ENCODE assay signal across 8 mouse cellular contexts in genomic region chr6:56715270-56715666, GRCm38 (mm10). TPM values are rescaled to one million over a fixed set of nuclear protein-coding genes. Genes with fewer than 3 reads are reported as not detected.
A peak's percentile ranks its signal among the peaks of the same experiment; 100 is the strongest.
DNase-seq lines count a peak whose midpoint lies in the region; ATAC-seq and TF ChIP-seq lines count a peak whose summit lies in the region.

No protein-coding gene starts in this region.

- no peak for DNase-seq in gastrocnemius, adult 2 months
- no peak for DNase-seq in gastrocnemius, postnatal 10 days
- DNase-seq in lung, postnatal 14 days, result peak; percentile 46
- DNase-seq in testis, postnatal 10 days (ENCODE audit: low spot score), result peak; percentile 63
- no peak for DNase-seq in right cerebral cortex, postnatal 36 days (ENCODE audit: low spot score in 2 of 2)

- peak; percentile 54; the same call in 1 of the 2 replicates for ATAC-seq in embryonic facial prominence, embryonic 12.5 days (ENCODE audit: insufficient number of reproducible peaks, insufficient read depth, low FRiP score, low TSS enrichment)
- peak; percentile 34 for ATAC-seq in inflammation-experienced regulatory T-cells, adult 6 months

- H3K9ac ChIP-seq in embryonic facial prominence, embryonic 12.5 days, result peak overlapping the region; percentile 65

- intact Hi-C loops in gastrocnemius, adult 2 months (cut with DNase I), result loop anchor here (2.0 kb wide), 1 partner anchor 82 kb away; the partner anchor contains the start of gene Kbtbd2

- under 1% methylated on average over 25 of the region's 25 CpGs for whole genome bisulfite sequencing in embryonic facial prominence, embryonic 12.5 days

- no peaks in the 10 kb centered on the region for H3K9me3 ChIP-seq in E14TG2a.4 (ENCODE audit: low read length)
- no peaks in the 10 kb centered on the region for H3K9me3 ChIP-seq in embryonic facial prominence, embryonic 12.5 days

- H3K36me3 ChIP-seq in E14TG2a.4 (ENCODE audit: insufficient read depth, low read length), result peaks cover 3% of the 10 kb centered on the region; the same call in 1 of the 2 replicates
- no peaks in the 10 kb centered on the region for H3K36me3 ChIP-seq in embryonic facial prominence, embryonic 12.5 days

- TF ChIP-seq CTCF in gastrocnemius, adult 2 months (IDR thresholded peaks at IDR 0.05), result no peak
- TF ChIP-seq CTCF in E14TG2a.4 (conservative IDR thresholded peaks at IDR 0.05; ENCODE audit: low read length), result no peak

- H3K27ac ChIP-seq in gastrocnemius, adult 2 months, result peak overlapping the region; percentile 97
- H3K27ac ChIP-seq in embryonic facial prominence, embryonic 12.5 days, result peak overlapping the region; percentile 94

- peaks cover 22% of the 10 kb centered on the region for H3K4me1 ChIP-seq in E14TG2a.4 (replicated peaks; ENCODE audit: low read depth, low read length)
- H3K4me1 ChIP-seq in embryonic facial prominence, embryonic 12.5 days, result 0 out of 2 replicates have a peak, but pooled peaks cover 5% of the 10 kb centered on the region

- no peaks in the 10 kb centered on the region for H3K27me3 ChIP-seq in E14TG2a.4 (ENCODE audit: insufficient read depth, low read length)
- no peaks in the 10 kb centered on the region for H3K27me3 ChIP-seq in embryonic facial prominence, embryonic 12.5 days

- peak overlapping the region; percentile 59 for H3K4me2 ChIP-seq in embryonic facial prominence, embryonic 12.5 days (replicated peaks)

- peak overlapping the region; percentile 91 for H3K4me3 ChIP-seq in gastrocnemius, adult 2 months
- H3K4me3 ChIP-seq in E14TG2a.4 (replicated peaks; ENCODE audit: low read length), result peak overlapping the region; percentile 90
- peak overlapping the region; percentile 77 for H3K4me3 ChIP-seq in embryonic facial prominence, embryonic 12.5 days

RNA-seq across cellular contexts. Expression of gene Avl9, which starts 0.6 kb away (rescaled TPM):
- 1 to 10 TPM; 3.8 to 4.5 TPM for total RNA-seq in gastrocnemius, adult 2 months (2021)
- 1 to 10 TPM; 6.9 to 7.4 TPM for total RNA-seq in gastrocnemius, postnatal 10 days (2021)
- 19.4 and 20.1 TPM in 2 replicates for polyA plus RNA-seq in embryonic facial prominence, embryonic 12.5 days (2016; fragmentation: Nextera tagmentation; extraction: Ambion mirVana)
- 10 to 100 TPM; 10.5 to 13.6 (median 10.8) TPM for polyA plus RNA-seq in inflammation-experienced regulatory T-cells, adult 6 months (2017; shearing (Covaris generic))

RNA-seq across cellular contexts. Expression of gene Lsm5, which starts 10.8 kb away (rescaled TPM):
- total RNA-seq in gastrocnemius, adult 2 months (2021), result 10 to 100 TPM; 15.5 to 17.5 TPM
- total RNA-seq in gastrocnemius, postnatal 10 days (2021), result 10 to 100 TPM; 29.1 to 33.2 TPM
- 179 and 185 TPM in 2 replicates for polyA plus RNA-seq in embryonic facial prominence, embryonic 12.5 days (2016; fragmentation: Nextera tagmentation; extraction: Ambion mirVana)
- polyA plus RNA-seq in inflammation-experienced regulatory T-cells, adult 6 months (2017; shearing (Covaris generic)), result 100 to 1,000 TPM in 2 of 3 experiments, 10 to 100 TPM in 1; 96.8 to 211 (median 126) TPM

Comparison
In these comparisons a context has a peak if more than half of its experiments do, and no peak if none do; other contexts are left out.
1. DNase-seq: peak in lung, postnatal 14 days (single experiment) and testis, postnatal 10 days (single experiment); none in gastrocnemius, adult 2 months (single experiment), gastrocnemius, postnatal 10 days (single experiment) and right cerebral cortex, postnatal 36 days (0 of 2).
2. Peak in every context shown above with its lines, with median percentiles within 50 percentile points of each other: H3K4me3 ChIP-seq.